Mouse (Mus musculus) thymus, postnatal 14 days (tissue): ENCODE data around the gene H3f3b.
"Not testable (repeated sequence)": the region's sequence is repeated elsewhere in the genome, so short reads cannot be mapped to it uniquely, and the experiment has no call there.

ENCODE experiments used
- DNase-seq: peaks from one replicate; pipeline ENCODE4 v3.0.0; 2021

Gene H3f3b

GRCm38 (mm10) chr11:116020519-116020922 lies 7.2 kb downstream of the H3f3b start:
- DNase-seq = peak; percentile 48

GRCm38 (mm10) chr11:116019976-116020411 lies 7.8 kb downstream of the H3f3b start:
- no peak for DNase-seq

- DNase-seq = no peak
Observed at GRCm38 (mm10) chr11:116019360-116019791, 8.4 kb downstream of the H3f3b start.

- DNase-seq = not testable (repeated sequence)
Observed at GRCm38 (mm10) chr11:116018867-116019266, 8.9 kb downstream of the H3f3b start.

- peak; percentile 56 for DNase-seq
Observed at GRCm38 (mm10) chr11:116018106-116018505, 9.7 kb downstream of the H3f3b start.

- DNase-seq = no peak
Observed at GRCm38 (mm10) chr11:116014821-116015220, 12.9 kb downstream of the H3f3b start.

- peak; percentile 99 for DNase-seq
Observed at GRCm38 (mm10) chr11:116012262-116012947, 15.4 kb downstream of the H3f3b start, which contains the start of gene Galk1. TSS of gene Galk1 (minus strand) at chr11:116012719.

GRCm38 (mm10) chr11:116011529-116012261 lies 16.1 kb downstream of the H3f3b start:
- no peak for DNase-seq

GRCm38 (mm10) chr11:116010948-116011347 lies 16.8 kb downstream of the H3f3b start:
- DNase-seq = no peak

- no peak for DNase-seq
Observed at GRCm38 (mm10) chr11:116010146-116010545, 17.6 kb downstream of the H3f3b start.

- DNase-seq = no peak
Observed at GRCm38 (mm10) chr11:116009661-116010060, 18.1 kb downstream of the H3f3b start.

- DNase-seq = no peak
Observed at GRCm38 (mm10) chr11:116008832-116009375, 18.9 kb downstream of the H3f3b start.

- no peak for DNase-seq
Observed at GRCm38 (mm10) chr11:116008411-116008810, 19.4 kb downstream of the H3f3b start.

GRCm38 (mm10) chr11:116007095-116007850 lies 20.5 kb downstream of the H3f3b start:
- DNase-seq = no peak

GRCm38 (mm10) chr11:116005701-116006419 lies 21.9 kb downstream of the H3f3b start:
- no peak for DNase-seq

GRCm38 (mm10) chr11:116004840-116005700 lies 22.7 kb downstream of the H3f3b start:
- peak; percentile 84 for DNase-seq

GRCm38 (mm10) chr11:116004186-116004823 lies 23.5 kb downstream of the H3f3b start:
- no peak for DNase-seq

GRCm38 (mm10) chr11:116002894-116003293 lies 24.9 kb downstream of the H3f3b start:
- DNase-seq = no peak

GRCm38 (mm10) chr11:116001725-116002124 lies 26.0 kb downstream of the H3f3b start:
- DNase-seq = no peak

- no peak for DNase-seq
Observed at GRCm38 (mm10) chr11:116000607-116001006, 27.2 kb downstream of the H3f3b start.
